Mouse (Mus musculus): ENCODE measurements at regions not wholly inside any gene's neighbourhood (a gene's known extent, or its start where the extent isn't known, plus 50 kb on each side); places are given as distances from the start of the nearest gene placed in this dataset.

- H3K4me3 ChIP-seq (replicated peaks) = no peak overlapping the region
- WGBS = 48% methylated on average over 5 of the region's 5 CpGs
- no peaks in the 10 kb centered on the region for H3K4me1 ChIP-seq (replicated peaks)
- no peak overlapping the region for H3K27ac ChIP-seq
- no peaks in the 10 kb centered on the region for H3K36me3 ChIP-seq
- no peak overlapping the region for H3K9ac ChIP-seq (replicated peaks)
- no peaks in the 10 kb centered on the region for H3K9me3 ChIP-seq
- H3K4me2 ChIP-seq (replicated peaks) = no peak overlapping the region
- H3K27me3 ChIP-seq = no peaks in the 10 kb centered on the region
- ATAC-seq = no peak
These were observed 191.3 kb upstream of the Eya4 start for GRCm38 (mm10) chr10:23541914-23542313.

GRCm38 (mm10) chr10:23534636-23535035, 184.1 kb upstream of the Eya4 start:
- Histone ChIP-seq H3K36me3 (no peaks in the 10 kb centered on the region), H3K9ac (replicated peaks) (no peak overlapping the region), H3K27me3 (no peaks in the 10 kb centered on the region), H3K4me3 (replicated peaks) (no peak overlapping the region), H3K9me3 (no peaks in the 10 kb centered on the region), H3K27ac (no peak overlapping the region), H3K4me2 (replicated peaks) (no peak overlapping the region), H3K4me1 (replicated peaks) (no peaks in the 10 kb centered on the region)
- ATAC-seq = no peak

DNA sequence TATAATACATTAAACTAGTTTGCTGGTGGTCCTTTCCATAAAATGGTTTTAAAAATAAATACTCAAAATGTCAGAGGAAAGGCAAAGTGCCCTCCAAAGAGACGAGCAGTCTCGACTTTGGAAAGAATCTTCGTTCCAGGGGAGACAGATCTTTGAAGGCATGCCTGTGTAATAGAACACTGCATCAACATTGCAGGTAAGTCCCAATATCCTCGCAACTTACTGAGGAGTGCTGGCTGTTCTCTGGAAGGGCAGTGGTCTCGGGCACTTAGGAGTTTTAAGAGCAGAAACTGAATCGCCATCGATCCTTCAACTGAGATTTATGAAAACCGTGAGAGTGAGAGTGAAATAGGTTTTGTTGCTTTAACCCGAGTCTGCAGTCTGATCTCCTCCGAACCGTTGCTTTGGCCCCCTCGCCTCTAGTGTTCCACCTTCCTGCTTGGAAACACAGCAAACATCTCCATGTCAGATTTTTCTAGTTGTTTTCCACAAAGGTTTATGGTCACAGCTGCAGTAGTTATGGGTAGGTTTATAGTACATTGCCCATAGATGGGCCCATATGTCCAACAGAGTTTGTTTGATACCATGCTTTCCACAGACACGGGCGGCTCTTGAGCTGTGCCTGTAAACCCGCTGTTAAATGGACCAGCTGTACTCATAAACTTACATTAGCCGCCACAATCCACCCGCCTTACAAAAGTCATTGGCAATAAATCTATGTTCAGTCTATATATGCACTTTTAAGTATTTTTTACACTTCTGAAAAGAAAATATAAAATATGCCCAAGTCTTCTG, 181.6 kb upstream of the Eya4 start:
- no peaks in the 10 kb centered on the region for H3K9me3 ChIP-seq
- no peak overlapping the region for H3K9ac ChIP-seq (replicated peaks)
- H3K4me2 ChIP-seq (replicated peaks) = no peak overlapping the region
- H3K27me3 ChIP-seq = no peaks in the 10 kb centered on the region
- no peaks in the 10 kb centered on the region for H3K36me3 ChIP-seq
- ATAC-seq = no peak
- H3K27ac ChIP-seq = no peak overlapping the region
- no peak overlapping the region for H3K4me3 ChIP-seq (replicated peaks)
- H3K4me1 ChIP-seq (replicated peaks) = no peaks in the 10 kb centered on the region
- 90% methylated on average over 17 of the region's 17 CpGs for WGBS

DNA sequence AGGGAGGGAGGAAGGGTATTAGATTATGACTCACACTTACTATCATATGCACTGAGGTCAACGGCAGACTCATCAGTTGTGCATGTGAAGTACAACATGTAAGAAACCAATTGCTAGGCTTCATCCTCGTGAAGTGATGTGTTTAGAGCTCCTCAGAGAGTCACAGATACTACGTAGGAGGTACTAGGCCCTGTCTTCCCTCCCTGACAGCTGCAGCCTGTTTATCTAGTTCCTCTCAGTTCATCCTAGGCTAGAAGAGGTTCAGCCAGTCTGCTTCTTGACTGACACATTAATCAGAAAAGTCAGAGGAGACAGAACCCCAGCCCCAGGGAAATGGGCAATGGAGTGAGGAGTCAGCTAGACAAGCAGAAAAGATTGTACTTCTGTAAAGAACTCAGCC, 180.1 kb upstream of the Eya4 start:
- ATAC-seq = no peak

DNA sequence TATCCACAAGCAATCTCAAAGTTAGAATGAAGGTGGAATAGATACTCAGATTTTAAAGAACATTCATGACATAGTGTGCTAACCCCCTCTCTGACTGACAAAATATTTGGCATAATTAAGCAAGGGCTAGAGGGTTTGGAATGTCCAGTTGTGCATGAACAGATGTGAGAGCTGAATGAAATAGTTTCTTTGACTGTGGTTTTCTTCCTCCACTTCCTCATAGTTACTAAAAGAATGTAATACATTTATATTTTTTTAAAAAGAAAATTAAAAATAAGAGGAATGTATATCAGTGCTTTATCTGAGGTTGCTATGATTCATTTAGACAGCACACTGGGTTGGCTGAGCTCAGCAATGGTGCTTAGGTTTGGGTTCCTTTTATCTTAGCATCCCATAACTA, 176.2 kb upstream of the Eya4 start:
- Histone ChIP-seq H3K4me1 (replicated peaks) (no peaks in the 10 kb centered on the region), H3K27me3 (no peaks in the 10 kb centered on the region), H3K9ac (replicated peaks) (no peak overlapping the region)

More for the DNA sequence above, 180.1 kb upstream of the Eya4 start:
- Histone ChIP-seq H3K4me2 (replicated peaks) (no peak overlapping the region), H3K9me3 (no peaks in the 10 kb centered on the region), H3K4me3 (replicated peaks) (no peak overlapping the region), H3K4me1 (replicated peaks) (no peaks in the 10 kb centered on the region), H3K36me3 (no peaks in the 10 kb centered on the region), H3K27ac (no peak overlapping the region), H3K9ac (replicated peaks) (no peak overlapping the region), H3K27me3 (no peaks in the 10 kb centered on the region)
- WGBS = 94% methylated on average over 3 of the region's 3 CpGs

DNA sequence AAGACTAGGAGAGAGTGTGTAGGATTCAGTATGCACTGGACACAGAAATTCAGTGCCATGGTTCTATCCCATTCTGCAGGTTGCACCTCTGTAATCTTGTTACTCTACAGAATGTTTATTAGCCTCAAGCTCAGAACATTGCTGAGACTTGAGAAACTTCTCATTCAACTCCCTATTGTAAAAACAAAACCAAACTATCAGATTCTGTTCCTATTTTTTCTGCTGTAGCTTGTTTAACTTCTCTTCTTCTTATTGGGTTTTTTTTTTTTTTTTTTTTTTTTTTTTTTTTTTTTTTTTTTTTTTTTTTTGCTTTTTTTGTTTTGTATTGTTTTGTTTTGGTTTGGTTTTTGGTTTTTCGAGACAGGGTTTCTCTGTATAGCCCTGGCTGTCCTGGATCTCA, 172.1 kb upstream of the Eya4 start:
- no peak overlapping the region for H3K4me3 ChIP-seq (replicated peaks)
- no peak for ATAC-seq
- no peak overlapping the region for H3K27ac ChIP-seq
- H3K4me1 ChIP-seq (replicated peaks) = no peaks in the 10 kb centered on the region
- WGBS = 78% methylated on average over 1 of the region's 1 CpGs
- no peaks in the 10 kb centered on the region for H3K36me3 ChIP-seq
- H3K27me3 ChIP-seq = no peaks in the 10 kb centered on the region
- no peaks in the 10 kb centered on the region for H3K9me3 ChIP-seq
- H3K4me2 ChIP-seq (replicated peaks) = no peak overlapping the region
- no peak overlapping the region for H3K9ac ChIP-seq (replicated peaks)

More for the DNA sequence above, 176.2 kb upstream of the Eya4 start:
- Histone ChIP-seq H3K36me3 (no peaks in the 10 kb centered on the region), H3K4me3 (replicated peaks) (no peak overlapping the region), H3K4me2 (replicated peaks) (no peak overlapping the region), H3K27ac (no peak overlapping the region), H3K9me3 (no peaks in the 10 kb centered on the region)
- ATAC-seq = no peak

DNA sequence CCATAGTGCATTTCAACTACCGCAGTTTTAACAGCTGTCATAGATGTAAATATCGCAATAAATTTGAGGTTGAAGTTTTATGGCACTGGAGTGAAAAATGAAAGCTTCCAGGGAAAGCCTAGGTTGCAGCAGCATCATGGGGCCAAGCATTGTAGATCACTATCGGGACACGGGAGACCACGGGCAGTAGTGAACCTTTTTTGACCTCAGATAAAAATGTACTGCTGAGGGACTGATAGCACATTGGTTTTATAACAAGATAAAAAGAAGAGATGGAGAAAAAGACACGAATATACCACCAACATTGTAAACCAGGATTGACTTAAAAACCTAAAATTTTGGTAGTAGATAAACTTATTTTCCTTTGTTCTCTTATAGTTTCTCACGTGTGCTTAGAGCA, 143.1 kb upstream of the Eya4 start:
- WGBS = 90% methylated on average over 7 of the region's 7 CpGs
- Histone ChIP-seq H3K4me1 (replicated peaks) (no peaks in the 10 kb centered on the region), H3K4me2 (replicated peaks) (no peak overlapping the region), H3K4me3 (replicated peaks) (no peak overlapping the region), H3K36me3 (no peaks in the 10 kb centered on the region), H3K9ac (replicated peaks) (no peak overlapping the region), H3K9me3 (no peaks in the 10 kb centered on the region), H3K27me3 (no peaks in the 10 kb centered on the region), H3K27ac (no peak overlapping the region)
- ATAC-seq = no peak

- no peaks in the 10 kb centered on the region for H3K27me3 ChIP-seq
- 80% methylated on average over 5 of the region's 5 CpGs for WGBS
- ATAC-seq = no peak
- no peaks in the 10 kb centered on the region for H3K9me3 ChIP-seq
- H3K9ac ChIP-seq (replicated peaks) = no peak overlapping the region
- H3K4me3 ChIP-seq (replicated peaks) = no peak overlapping the region
- no peak overlapping the region for H3K4me2 ChIP-seq (replicated peaks)
- no peak overlapping the region for H3K27ac ChIP-seq
- no peaks in the 10 kb centered on the region for H3K4me1 ChIP-seq (replicated peaks)
- no peaks in the 10 kb centered on the region for H3K36me3 ChIP-seq
These were observed 142.4 kb upstream of the Eya4 start for GRCm38 (mm10) chr10:23492971-23493370.

DNA sequence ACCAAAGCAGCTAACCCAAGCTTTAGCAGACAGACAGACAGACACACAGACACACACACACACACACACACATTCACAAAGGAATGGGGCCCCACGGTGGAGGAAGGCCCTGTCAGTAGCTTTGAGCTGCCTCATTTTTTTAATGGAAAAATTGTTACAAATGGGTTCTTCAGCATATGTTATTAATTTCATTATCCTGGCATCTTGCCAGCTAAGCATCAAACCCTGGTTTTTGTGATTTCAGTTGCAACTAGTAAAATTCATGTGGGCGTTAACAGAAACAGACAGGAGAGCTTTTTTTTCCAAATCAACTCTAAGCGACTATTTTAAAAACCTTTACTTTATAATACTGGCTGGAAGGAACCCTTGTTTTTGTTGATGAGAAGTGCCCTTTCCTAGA, 138.4 kb upstream of the Eya4 start:
- H3K27me3 ChIP-seq = no peaks in the 10 kb centered on the region
- ATAC-seq = no peak
- H3K36me3 ChIP-seq = no peaks in the 10 kb centered on the region
- H3K4me1 ChIP-seq (replicated peaks) = no peaks in the 10 kb centered on the region
- H3K27ac ChIP-seq = no peak overlapping the region
- no peaks in the 10 kb centered on the region for H3K9me3 ChIP-seq
- no peak overlapping the region for H3K4me2 ChIP-seq (replicated peaks)
- WGBS = 87% methylated on average over 3 of the region's 3 CpGs
- no peak overlapping the region for H3K9ac ChIP-seq (replicated peaks)
- H3K4me3 ChIP-seq (replicated peaks) = no peak overlapping the region

- Histone ChIP-seq H3K9ac (replicated peaks) (no peak overlapping the region), H3K27ac (no peak overlapping the region), H3K27me3 (no peaks in the 10 kb centered on the region), H3K4me3 (replicated peaks) (no peak overlapping the region), H3K4me1 (replicated peaks) (no peaks in the 10 kb centered on the region), H3K9me3 (peaks cover 4% of the 10 kb centered on the region; the same call in 1 of the 2 replicates), H3K4me2 (replicated peaks) (no peak overlapping the region), H3K36me3 (no peaks in the 10 kb centered on the region)
- ATAC-seq = no peak
These were observed 129.9 kb upstream of the Eya4 start for GRCm38 (mm10) chr10:23480474-23480873.

DNA sequence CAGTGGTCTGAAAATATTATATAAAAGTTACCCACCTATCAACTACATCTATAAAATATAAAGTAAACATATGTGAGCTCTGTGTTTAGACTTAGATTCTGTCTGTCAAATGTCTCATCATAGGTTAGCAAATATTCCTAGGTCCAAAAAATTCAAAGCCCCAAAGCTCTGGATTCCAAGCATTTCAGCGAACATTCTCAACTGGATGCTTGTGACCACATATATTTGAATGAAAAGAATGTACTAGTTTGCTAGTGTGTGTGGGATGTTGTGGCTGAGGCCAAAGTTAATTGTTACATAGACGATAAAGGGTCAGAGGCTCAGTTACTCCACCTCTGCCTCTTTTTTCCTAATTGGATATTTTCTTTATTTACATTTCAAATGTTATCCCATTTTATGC, 128.3 kb upstream of the Eya4 start:
- ATAC-seq = no peak
- Histone ChIP-seq H3K4me3 (replicated peaks) (no peak overlapping the region), H3K36me3 (no peaks in the 10 kb centered on the region), H3K9ac (replicated peaks) (no peak overlapping the region), H3K27me3 (no peaks in the 10 kb centered on the region), H3K9me3 (peaks cover 4% of the 10 kb centered on the region; the same call in 1 of the 2 replicates), H3K27ac (no peak overlapping the region), H3K4me2 (replicated peaks) (no peak overlapping the region), H3K4me1 (replicated peaks) (no peaks in the 10 kb centered on the region)
- WGBS = 93% methylated on average over 2 of the region's 2 CpGs

- Histone ChIP-seq H3K9ac (replicated peaks) (no peak overlapping the region), H3K9me3 (peaks cover 4% of the 10 kb centered on the region; the same call in 1 of the 2 replicates), H3K4me2 (replicated peaks) (no peak overlapping the region), H3K27ac (no peak overlapping the region), H3K36me3 (no peaks in the 10 kb centered on the region), H3K4me3 (replicated peaks) (no peak overlapping the region), H3K4me1 (replicated peaks) (no peaks in the 10 kb centered on the region), H3K27me3 (no peaks in the 10 kb centered on the region)
- no peak for ATAC-seq
- WGBS = 87% methylated on average over 4 of the region's 4 CpGs
These were observed 126.5 kb upstream of the Eya4 start for GRCm38 (mm10) chr10:23477104-23477503.

- no peak overlapping the region for H3K27ac ChIP-seq
- ATAC-seq = no peak
- H3K4me2 ChIP-seq (replicated peaks) = no peak overlapping the region
- no peaks in the 10 kb centered on the region for H3K27me3 ChIP-seq
- H3K9me3 ChIP-seq = no peaks in the 10 kb centered on the region
- 95% methylated on average over 3 of the region's 3 CpGs for WGBS
- H3K9ac ChIP-seq (replicated peaks) = no peak overlapping the region
- no peak overlapping the region for H3K4me3 ChIP-seq (replicated peaks)
- no peaks in the 10 kb centered on the region for H3K36me3 ChIP-seq
- H3K4me1 ChIP-seq (replicated peaks) = peaks cover 13% of the 10 kb centered on the region; the same call in 1 of the 2 replicates
These were observed 100.4 kb upstream of the Eya4 start for GRCm38 (mm10) chr10:23450997-23451396.

All from midbrain, embryonic 13.5 days (tissue).